Mouse (Mus musculus) limb, embryonic 12.5 days (tissue): ENCODE measurements around the gene Ccdc194. TPM values are rescaled to one million over a fixed set of nuclear protein-coding genes. Genes with fewer than 3 reads are reported as not detected.

ENCODE experiments used
- ATAC-seq: fragments of 200-750 bp; cut with Nextera tagmentation; 2 replicates; pipeline ENCODE4 v1.8.0; 2017; ENCODE audit warnings: low read depth, moderate TSS enrichment; ENCODE audit not compliant: insufficient number of reproducible peaks, insufficient read depth, low FRiP score, low TSS enrichment
- H3K27ac ChIP-seq: fragments of 300-500 bp; sonication (generic); 2 replicates; pipeline ENCODE4 v1.5.1; 2016; ENCODE audit warnings: mild to moderate bottlenecking, moderate library complexity
- H3K27me3 ChIP-seq: fragments of 300-500 bp; sonication (generic); 2 replicates; pipeline ENCODE4 v1.6.1; 2016; ENCODE audit warnings: mild to moderate bottlenecking, moderate library complexity
- H3K36me3 ChIP-seq: fragments of 300-500 bp; sonication (generic); 2 replicates; pipeline ENCODE4 v1.6.1; 2016; ENCODE audit warnings: mild to moderate bottlenecking, moderate library complexity
- H3K4me1 ChIP-seq: fragments of 300-500 bp; sonication (generic); replicated peaks from 2 replicates; pipeline ENCODE4 v1.6.1; 2016
- H3K4me2 ChIP-seq: fragments of 300-500 bp; sonication (generic); 2 replicates; pipeline ENCODE4 v1.6.1; 2016; ENCODE audit warnings: mild to moderate bottlenecking, moderate library complexity
- H3K4me3 ChIP-seq: fragments of 300-500 bp; sonication (generic); replicated peaks from 2 replicates; pipeline ENCODE4 v1.5.1; 2016; ENCODE audit warnings: mild to moderate bottlenecking
- H3K9ac ChIP-seq: fragments of 300-500 bp; sonication (generic); replicated peaks from 2 replicates; pipeline ENCODE4 v1.6.1; 2016; ENCODE audit warnings: mild to moderate bottlenecking, moderate library complexity
- H3K9me3 ChIP-seq: fragments of 300-500 bp; sonication (generic); 2 replicates; pipeline ENCODE4 v1.6.1; 2016; ENCODE audit warnings: mild to moderate bottlenecking, moderate library complexity
- WGBS: fragments of 180-500 bp; shearing (Covaris S2); methylation state at CpG from one replicate; pipeline ENCODE4 v1.1.7; 2016; 5-methylcytosine and 5-hydroxymethylcytosine counted together
- polyA plus RNA-seq: library from polyadenylated mRNA; unstranded; fragments of >200 nt; fragmentation: Nextera tagmentation; extraction: Ambion mirVana; gene quantifications from 2 replicates; pipeline ENCODE4 v1.2.1, GENCODE M21; 2016

The Ccdc194 gene
- polyA plus RNA-seq, 1 experiment from 2014 or later = 0.25 TPM

DNA sequence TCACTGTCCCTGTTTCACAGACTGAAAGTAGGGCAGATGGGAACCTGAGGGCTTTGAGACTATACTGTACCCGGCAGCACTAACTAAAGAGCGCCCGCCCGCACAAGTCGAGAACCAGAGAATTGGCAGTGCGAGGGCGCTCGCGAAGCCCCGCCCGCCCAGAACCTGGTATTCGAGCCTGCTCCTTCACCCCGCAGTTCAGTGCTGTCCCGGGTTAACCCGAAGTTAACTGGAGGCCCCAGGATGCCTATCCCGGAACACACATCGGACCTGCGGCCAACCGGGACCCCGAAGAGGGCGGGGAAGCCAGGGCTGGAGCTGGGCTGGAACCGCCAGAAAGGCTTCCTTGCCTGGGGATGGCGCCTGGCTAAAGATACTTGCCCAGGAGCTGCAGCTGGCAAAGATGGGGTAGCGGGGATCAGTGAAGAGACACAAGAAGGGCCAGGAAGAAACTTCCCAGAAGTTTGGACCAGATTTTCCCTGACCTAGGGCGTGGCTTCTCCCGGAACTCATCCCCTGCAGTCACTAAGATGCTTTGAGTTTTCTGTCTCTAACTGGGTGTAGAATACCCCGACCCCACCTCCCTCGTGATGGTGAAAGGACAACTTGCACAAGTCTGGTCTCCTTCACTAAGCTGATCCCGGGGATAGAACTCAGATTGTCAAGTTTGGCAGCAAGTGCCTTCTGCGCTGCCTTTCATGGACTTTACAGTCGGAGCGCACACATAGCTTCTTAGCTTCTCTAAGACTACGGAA, 37.6 kb downstream of the Ccdc194 start, which contains the start of gene Gtpbp3:
TSS of gene Gtpbp3 (plus strand) at position 413 of the 755 bp plus-strand sequence.
- H3K36me3 ChIP-seq = peaks cover 45% of the 10 kb centered on the region
- H3K4me2 ChIP-seq = peak within 1 kb of the TSS; percentile 99
- H3K4me3 ChIP-seq = peak within 1 kb of the TSS; percentile 71
- under 1% methylated on average over 33 of the region's 33 CpGs for WGBS
- ATAC-seq = peak; percentile 32; the same call in 1 of the 2 replicates
- no peaks in the 10 kb centered on the region for H3K9me3 ChIP-seq
- H3K27me3 ChIP-seq = no peaks in the 10 kb centered on the region
- peaks cover 28% of the 10 kb centered on the region for H3K4me1 ChIP-seq
- peak within 1 kb of the TSS; percentile 93 for H3K27ac ChIP-seq
- H3K9ac ChIP-seq = peak within 1 kb of the TSS; percentile 83

- peaks cover 45% of the 10 kb centered on the region for H3K36me3 ChIP-seq
Observed at GRCm38 (mm10) chr8:71486136-71486529, 39.4 kb downstream of the Ccdc194 start.

GRCm38 (mm10) chr8:71485142-71486135, 40.1 kb downstream of the Ccdc194 start, which contains the start of gene Ano8:
TSS of gene Ano8 (minus strand) at chr8:71485963.
- Histone ChIP-seq H3K27ac (peak within 1 kb of the TSS; percentile 81), H3K9me3 (no peaks in the 10 kb centered on the region), H3K27me3 (0 out of 2 replicates have a peak, but pooled peaks cover 3% of the 10 kb centered on the region), H3K4me3 (peak within 1 kb of the TSS; percentile 83), H3K9ac (peak within 1 kb of the TSS; percentile 90), H3K4me2 (peak within 1 kb of the TSS; percentile 84), H3K36me3 (peaks cover 45% of the 10 kb centered on the region), H3K4me1 (peaks cover 28% of the 10 kb centered on the region)
- ATAC-seq = peak; percentile 46
- WGBS = 7% methylated on average over 47 of the region's 58 CpGs

More at GRCm38 (mm10) chr8:71486136-71486529, 39.4 kb downstream of the Ccdc194 start:
- Histone ChIP-seq H3K27ac (peak overlapping the region; percentile 81), H3K4me3 (peak overlapping the region; percentile 83), H3K27me3 (no peaks in the 10 kb centered on the region), H3K9ac (no peak overlapping the region; the same call in 1 of the 2 replicates), H3K4me2 (peak overlapping the region; percentile 84), H3K9me3 (no peaks in the 10 kb centered on the region), H3K4me1 (peaks cover 28% of the 10 kb centered on the region)
- WGBS = 22% methylated on average over 7 of the region's 7 CpGs
- ATAC-seq = no peak

DNA sequence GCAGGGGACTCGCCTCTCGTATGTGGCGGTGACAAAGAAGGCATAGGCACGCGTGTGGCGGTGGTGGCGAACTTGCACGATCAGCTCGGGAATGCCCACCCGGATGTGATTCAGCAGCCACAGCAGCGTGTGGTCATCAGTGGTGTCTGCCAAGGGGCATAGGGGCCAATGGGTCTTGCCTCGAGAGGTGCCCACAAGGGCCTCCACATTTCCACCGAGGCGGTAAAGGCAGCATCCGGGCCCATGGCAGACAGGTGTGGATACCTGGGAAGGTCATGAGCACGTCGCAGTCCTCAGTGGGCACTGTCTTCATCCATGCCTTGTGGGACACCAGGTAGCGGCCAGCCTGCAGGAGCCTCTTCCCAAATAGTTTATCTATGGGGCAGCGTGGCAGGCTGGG, 40.8 kb downstream of the Ccdc194 start:
- peak overlapping the region; percentile 83 for H3K4me3 ChIP-seq
- H3K27me3 ChIP-seq = 0 out of 2 replicates have a peak, but pooled peaks cover 3% of the 10 kb centered on the region
- no peaks in the 10 kb centered on the region for H3K9me3 ChIP-seq
- H3K27ac ChIP-seq = no peak overlapping the region
- WGBS = 95% methylated on average over 19 of the region's 19 CpGs
- no peak for ATAC-seq
- no peak overlapping the region for H3K9ac ChIP-seq
- peak overlapping the region; percentile 84 for H3K4me2 ChIP-seq
- peaks cover 24% of the 10 kb centered on the region for H3K4me1 ChIP-seq
- H3K36me3 ChIP-seq = peaks cover 45% of the 10 kb centered on the region

GRCm38 (mm10) chr8:71483932-71484331, 41.6 kb downstream of the Ccdc194 start:
- 0 out of 2 replicates have a peak overlapping the region, but pooled peaks have one; percentile 84 for H3K4me2 ChIP-seq
- H3K9ac ChIP-seq = no peak overlapping the region
- no peak overlapping the region for H3K27ac ChIP-seq
- no peaks in the 10 kb centered on the region for H3K9me3 ChIP-seq
- H3K27me3 ChIP-seq = 0 out of 2 replicates have a peak, but pooled peaks cover 3% of the 10 kb centered on the region
- no peak for ATAC-seq
- peaks cover 16% of the 10 kb centered on the region for H3K4me1 ChIP-seq
- H3K36me3 ChIP-seq = peaks cover 53% of the 10 kb centered on the region
- WGBS = 44% methylated on average over 8 of the region's 8 CpGs
- 0 out of 2 replicates have a peak overlapping the region, but pooled peaks have one; percentile 83 for H3K4me3 ChIP-seq

DNA sequence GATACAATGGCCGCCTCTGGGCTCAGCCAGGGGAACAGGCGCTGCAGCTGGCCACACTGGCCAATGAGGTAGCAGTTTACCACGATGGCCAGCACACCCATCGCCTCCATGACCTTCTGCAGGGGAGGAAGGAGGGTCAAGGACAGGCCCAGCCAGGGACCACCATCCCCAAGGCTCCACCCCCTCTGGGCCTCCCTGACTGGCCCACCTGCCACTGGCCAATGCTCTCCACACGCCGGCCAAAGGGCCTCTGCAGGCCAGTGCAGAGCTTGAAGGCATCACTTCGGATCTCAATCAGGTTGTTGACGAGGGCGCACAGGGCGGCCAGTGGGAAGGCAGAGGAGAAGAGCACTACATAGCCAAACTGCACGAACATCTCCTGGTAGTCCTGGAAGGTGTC, 46.6 kb downstream of the Ccdc194 start:
- ATAC-seq = no peak
- Histone ChIP-seq H3K4me1 (peaks cover 9% of the 10 kb centered on the region), H3K27ac (no peak overlapping the region), H3K36me3 (peaks cover 69% of the 10 kb centered on the region), H3K4me2 (no peak overlapping the region), H3K27me3 (0 out of 2 replicates have a peak, but pooled peaks cover 3% of the 10 kb centered on the region), H3K9ac (no peak overlapping the region), H3K4me3 (no peak overlapping the region), H3K9me3 (no peaks in the 10 kb centered on the region)
- WGBS = 90% methylated on average over 11 of the region's 11 CpGs

- no peak for ATAC-seq
Observed at GRCm38 (mm10) chr8:71477196-71477845, 48.2 kb downstream of the Ccdc194 start.

DNA sequence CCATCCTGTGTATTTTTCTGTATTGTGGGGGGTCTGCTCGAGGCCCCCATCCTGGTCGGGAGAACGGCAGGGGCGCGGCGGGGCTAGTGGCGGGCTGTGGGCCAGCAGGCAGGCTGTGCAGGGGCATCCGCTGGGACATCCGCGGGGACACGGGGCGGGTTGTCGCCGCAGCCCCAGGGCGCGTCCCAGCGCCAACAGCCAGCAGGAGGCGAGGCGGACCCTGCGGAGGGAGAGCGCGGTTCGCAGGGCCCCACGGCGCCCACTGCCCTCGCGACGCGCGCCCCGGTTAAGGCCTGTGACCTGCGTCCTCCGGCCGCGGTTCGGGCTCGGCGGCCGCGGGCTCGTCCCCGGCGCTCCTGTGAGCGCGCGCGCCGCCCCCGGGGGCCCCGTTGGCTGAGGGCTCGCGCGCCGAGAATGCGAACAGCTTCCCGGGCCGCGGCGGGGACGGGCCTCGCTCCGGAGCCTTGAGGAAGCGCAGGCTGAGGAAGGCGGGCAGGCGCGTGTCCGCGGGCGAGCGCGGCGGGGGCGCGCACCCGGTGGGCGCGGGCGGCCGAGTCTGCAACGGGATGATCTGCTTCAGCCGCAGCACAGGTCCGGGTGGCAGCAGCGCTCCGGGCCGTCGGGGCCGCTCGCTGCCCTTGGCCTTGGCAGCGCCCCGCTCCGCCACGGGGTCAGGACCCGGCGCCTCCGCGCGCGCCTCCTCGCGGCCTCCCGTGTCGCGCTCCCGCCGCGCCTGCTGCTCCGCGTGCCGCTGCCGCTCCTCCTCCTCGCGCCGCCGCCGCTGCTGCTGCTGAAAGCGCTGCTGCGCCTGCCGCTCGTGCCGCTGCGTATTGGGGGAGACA, 49.2 kb downstream of the Ccdc194 start:
- no peaks in the 10 kb centered on the region for H3K9me3 ChIP-seq
- 0 out of 2 replicates have a peak, but pooled peaks cover 3% of the 10 kb centered on the region for H3K27me3 ChIP-seq
- H3K4me3 ChIP-seq = peak overlapping the region; percentile 64
- H3K27ac ChIP-seq = peak overlapping the region; percentile 79
- WGBS = under 1% methylated on average over 89 of the region's 121 CpGs
- peaks cover 71% of the 10 kb centered on the region for H3K36me3 ChIP-seq
- H3K9ac ChIP-seq = peak overlapping the region; percentile 77
- peaks cover 9% of the 10 kb centered on the region for H3K4me1 ChIP-seq
- ATAC-seq = peak; percentile 21
- H3K4me2 ChIP-seq = peak overlapping the region; percentile 85

More at GRCm38 (mm10) chr8:71477196-71477845, 48.2 kb downstream of the Ccdc194 start:
- Histone ChIP-seq H3K9me3 (no peaks in the 10 kb centered on the region), H3K4me1 (peaks cover 9% of the 10 kb centered on the region), H3K27me3 (0 out of 2 replicates have a peak, but pooled peaks cover 3% of the 10 kb centered on the region), H3K4me2 (peak overlapping the region; percentile 85), H3K36me3 (peaks cover 71% of the 10 kb centered on the region), H3K9ac (peak overlapping the region; percentile 77; the same call in 1 of the 2 replicates), H3K27ac (peak overlapping the region; percentile 79; the same call in 1 of the 2 replicates), H3K4me3 (peak overlapping the region; percentile 64)
- WGBS = 47% methylated on average over 14 of the region's 14 CpGs

GRCm38 (mm10) chr8:71475702-71476075, 49.8 kb downstream of the Ccdc194 start:
- no peaks in the 10 kb centered on the region for H3K9me3 ChIP-seq
- WGBS = 21% methylated on average over 4 of the region's 4 CpGs
- ATAC-seq = peak; percentile 11; the same call in 1 of the 2 replicates
- no peaks in the 10 kb centered on the region for H3K27me3 ChIP-seq
- peaks cover 71% of the 10 kb centered on the region for H3K36me3 ChIP-seq
- H3K4me2 ChIP-seq = peak overlapping the region; percentile 85
- peaks cover 9% of the 10 kb centered on the region for H3K4me1 ChIP-seq
- H3K9ac ChIP-seq = peak overlapping the region; percentile 77
- peak overlapping the region; percentile 79; the same call in 1 of the 2 replicates for H3K27ac ChIP-seq
- peak overlapping the region; percentile 64 for H3K4me3 ChIP-seq
